Mouse (Mus musculus): ENCODE measurements around the gene Gtpbp10. TPM values are rescaled to one million over a fixed set of nuclear protein-coding genes. Genes with fewer than 3 reads are reported as not detected.

Gtpbp10 gene
- polyA plus RNA-seq, 1 experiment from 2014 or later: 25.0 TPM

- peak within 1 kb of the TSS; percentile 86 for H3K27ac ChIP-seq
- no peaks in the 10 kb centered on the region for H3K9me3 ChIP-seq
- WGBS: under 1% methylated on average over 78 of the region's 79 CpGs
- H3K9ac ChIP-seq: peak within 1 kb of the TSS; percentile 78
- peak; percentile 96 for ATAC-seq (ENCODE audit: low FRiP score, low read depth)
- H3K27me3 ChIP-seq: no peaks in the 10 kb centered on the region
- peak within 1 kb of the TSS; percentile 66 for H3K4me3 ChIP-seq
- no peaks in the 10 kb centered on the region for H3K4me1 ChIP-seq
- H3K4me2 ChIP-seq (replicated peaks): peak within 1 kb of the TSS; percentile 81
- peaks cover 14% of the 10 kb centered on the region for H3K36me3 ChIP-seq
Observed at GRCm38 (mm10) chr5:5514196-5515076, 44.9 kb downstream of the Gtpbp10 start, which contains the start of gene Cldn12. Gene Cldn12, minus strand, starts transcription at chr5:5514958.

GRCm38 (mm10) chr5:5511401-5511800 is 47.9 kb downstream of the Gtpbp10 start:
- Histone ChIP-seq H3K4me3 (no peak overlapping the region), H3K9me3 (no peaks in the 10 kb centered on the region), H3K4me2 (replicated peaks) (no peak overlapping the region), H3K36me3 (peaks cover 35% of the 10 kb centered on the region), H3K27ac (no peak overlapping the region), H3K9ac (no peak overlapping the region), H3K4me1 (no peaks in the 10 kb centered on the region), H3K27me3 (no peaks in the 10 kb centered on the region)
- WGBS: 82% methylated on average over 3 of the region's 3 CpGs
- no peak for ATAC-seq (ENCODE audit: low FRiP score, low read depth)

GRCm38 (mm10) chr5:5510989-5511388 is 48.3 kb downstream of the Gtpbp10 start:
- no peaks in the 10 kb centered on the region for H3K27me3 ChIP-seq
- no peak overlapping the region for H3K4me2 ChIP-seq (replicated peaks)
- ATAC-seq (ENCODE audit: low FRiP score, low read depth): no peak
- WGBS: 85% methylated on average over 5 of the region's 5 CpGs
- H3K36me3 ChIP-seq: peaks cover 37% of the 10 kb centered on the region
- H3K9me3 ChIP-seq: no peaks in the 10 kb centered on the region
- no peak overlapping the region for H3K9ac ChIP-seq
- H3K27ac ChIP-seq: no peak overlapping the region
- H3K4me3 ChIP-seq: no peak overlapping the region
- no peaks in the 10 kb centered on the region for H3K4me1 ChIP-seq

- H3K27me3 ChIP-seq: no peaks in the 10 kb centered on the region
- WGBS: 82% methylated on average over 10 of the region's 10 CpGs
- H3K4me2 ChIP-seq (replicated peaks): no peak overlapping the region
Observed at GRCm38 (mm10) chr5:5510304-5510887, 48.9 kb downstream of the Gtpbp10 start.

GRCm38 (mm10) chr5:5508231-5508630 is 51.1 kb downstream of the Gtpbp10 start:
- WGBS: 89% methylated on average over 10 of the region's 10 CpGs
- H3K27ac ChIP-seq: no peak overlapping the region
- H3K4me3 ChIP-seq: no peak overlapping the region
- H3K4me1 ChIP-seq: no peaks in the 10 kb centered on the region
- no peaks in the 10 kb centered on the region for H3K9me3 ChIP-seq
- no peaks in the 10 kb centered on the region for H3K27me3 ChIP-seq
- peaks cover 57% of the 10 kb centered on the region for H3K36me3 ChIP-seq
- H3K9ac ChIP-seq: no peak overlapping the region
- H3K4me2 ChIP-seq (replicated peaks): no peak overlapping the region
- ATAC-seq (ENCODE audit: low FRiP score, low read depth): no peak

More at GRCm38 (mm10) chr5:5510304-5510887, 48.9 kb downstream of the Gtpbp10 start:
- no peak overlapping the region for H3K27ac ChIP-seq
- no peaks in the 10 kb centered on the region for H3K9me3 ChIP-seq
- H3K9ac ChIP-seq: no peak overlapping the region
- H3K4me1 ChIP-seq: no peaks in the 10 kb centered on the region
- H3K36me3 ChIP-seq: peaks cover 42% of the 10 kb centered on the region
- no peak for ATAC-seq (ENCODE audit: low FRiP score, low read depth)
- no peak overlapping the region for H3K4me3 ChIP-seq

- Histone ChIP-seq H3K27ac (no peak overlapping the region), H3K27me3 (no peaks in the 10 kb centered on the region), H3K4me1 (no peaks in the 10 kb centered on the region), H3K36me3 (peaks cover 57% of the 10 kb centered on the region), H3K9ac (no peak overlapping the region), H3K4me3 (no peak overlapping the region), H3K4me2 (replicated peaks) (no peak overlapping the region), H3K9me3 (no peaks in the 10 kb centered on the region)
- ATAC-seq (ENCODE audit: low FRiP score, low read depth): peak; percentile 41; the same call in 1 of the 2 replicates
- 63% methylated on average over 20 of the region's 20 CpGs for WGBS
Observed at GRCm38 (mm10) chr5:5507701-5508225, 51.6 kb downstream of the Gtpbp10 start.

GRCm38 (mm10) chr5:5504456-5504855 is 54.9 kb downstream of the Gtpbp10 start:
- 87% methylated on average over 13 of the region's 13 CpGs for WGBS
- H3K9ac ChIP-seq: no peak overlapping the region
- H3K4me1 ChIP-seq: no peaks in the 10 kb centered on the region
- no peak for ATAC-seq (ENCODE audit: low FRiP score, low read depth)
- H3K36me3 ChIP-seq: peaks cover 43% of the 10 kb centered on the region
- no peaks in the 10 kb centered on the region for H3K9me3 ChIP-seq
- no peak overlapping the region for H3K4me2 ChIP-seq (replicated peaks)
- H3K27ac ChIP-seq: no peak overlapping the region
- H3K4me3 ChIP-seq: no peak overlapping the region
- no peaks in the 10 kb centered on the region for H3K27me3 ChIP-seq

- WGBS: 88% methylated on average over 4 of the region's 4 CpGs
- no peak for ATAC-seq (ENCODE audit: low FRiP score, low read depth)
Observed at GRCm38 (mm10) chr5:5503381-5503780, 56.0 kb downstream of the Gtpbp10 start.

DNA sequence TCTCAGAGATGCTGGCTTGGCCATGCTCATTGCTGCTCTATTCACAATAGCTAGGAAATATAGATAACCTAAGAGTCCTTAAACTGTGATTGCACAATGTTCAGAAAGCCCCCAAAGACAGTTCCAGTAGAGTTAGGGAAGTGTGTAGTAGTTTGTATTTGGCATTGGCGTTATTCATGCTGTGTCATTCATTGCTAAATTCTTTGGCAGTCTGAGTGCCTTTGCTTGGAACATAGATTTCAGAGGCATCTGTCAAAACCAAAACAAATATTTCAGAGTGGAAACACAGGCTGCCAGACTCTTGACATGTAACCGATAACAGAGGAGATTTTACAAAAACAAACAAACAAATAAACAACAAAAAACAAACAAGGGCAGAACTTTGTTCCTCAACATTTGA is 57.8 kb downstream of the Gtpbp10 start:
- Histone ChIP-seq H3K27me3 (no peaks in the 10 kb centered on the region), H3K9me3 (no peaks in the 10 kb centered on the region), H3K4me3 (no peak overlapping the region), H3K27ac (no peak overlapping the region), H3K36me3 (peaks cover 24% of the 10 kb centered on the region), H3K4me2 (replicated peaks) (no peak overlapping the region), H3K9ac (no peak overlapping the region), H3K4me1 (no peaks in the 10 kb centered on the region)
- WGBS: 90% methylated on average over 2 of the region's 2 CpGs
- ATAC-seq (ENCODE audit: low FRiP score, low read depth): no peak

More at GRCm38 (mm10) chr5:5503381-5503780, 56.0 kb downstream of the Gtpbp10 start:
- no peak overlapping the region for H3K4me2 ChIP-seq (replicated peaks)
- no peaks in the 10 kb centered on the region for H3K4me1 ChIP-seq
- no peak overlapping the region for H3K4me3 ChIP-seq
- H3K27ac ChIP-seq: no peak overlapping the region
- H3K9ac ChIP-seq: no peak overlapping the region
- H3K27me3 ChIP-seq: no peaks in the 10 kb centered on the region
- H3K36me3 ChIP-seq: peaks cover 41% of the 10 kb centered on the region
- no peaks in the 10 kb centered on the region for H3K9me3 ChIP-seq

DNA sequence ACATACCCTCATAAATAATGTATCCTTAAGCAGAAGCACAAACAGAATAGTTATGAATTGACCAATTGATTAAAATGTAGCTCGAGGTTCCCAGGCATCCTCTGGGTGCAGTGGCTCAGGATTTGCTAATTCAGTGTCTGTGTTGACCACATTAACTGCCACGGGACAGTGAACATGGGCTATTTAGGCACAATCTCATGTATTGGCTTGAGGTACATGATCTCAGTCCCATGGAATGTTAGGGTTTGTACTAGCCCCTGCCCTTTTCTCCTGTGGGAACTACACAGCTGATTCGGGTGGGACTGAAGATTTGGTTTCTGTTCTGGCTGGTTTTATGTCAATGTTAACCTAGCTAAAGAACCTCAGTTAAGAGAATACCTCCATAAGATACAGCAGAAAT is 62.9 kb downstream of the Gtpbp10 start:
- Histone ChIP-seq H3K27ac (no peak overlapping the region), H3K9me3 (no peaks in the 10 kb centered on the region), H3K27me3 (peaks cover 9% of the 10 kb centered on the region; the same call in 1 of the 2 replicates), H3K4me3 (no peak overlapping the region), H3K4me1 (no peaks in the 10 kb centered on the region), H3K9ac (no peak overlapping the region), H3K36me3 (no peaks in the 10 kb centered on the region), H3K4me2 (replicated peaks) (no peak overlapping the region)
- no peak for ATAC-seq (ENCODE audit: low FRiP score, low read depth)
- WGBS: 72% methylated on average over 3 of the region's 3 CpGs

DNA sequence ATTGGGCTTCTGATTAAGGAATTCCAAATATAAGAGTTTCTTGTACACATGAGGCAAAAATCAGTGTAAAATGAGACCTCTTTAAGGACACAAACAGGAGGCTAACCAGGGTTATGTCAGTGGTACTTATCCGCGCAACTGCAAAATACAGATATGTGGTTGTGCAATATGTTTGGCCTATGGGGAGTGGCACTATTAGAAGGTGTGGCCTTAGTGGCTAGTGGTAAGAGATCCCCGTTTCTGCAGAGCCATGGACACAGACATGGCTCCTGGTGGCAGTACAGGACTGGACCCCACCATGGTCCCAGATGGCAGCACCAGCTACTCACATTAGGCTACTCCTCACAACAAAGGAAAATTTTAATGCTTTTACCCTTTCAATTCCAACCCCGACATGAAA is 64.3 kb downstream of the Gtpbp10 start:
- H3K27me3 ChIP-seq: peaks cover 9% of the 10 kb centered on the region; the same call in 1 of the 2 replicates
- no peaks in the 10 kb centered on the region for H3K4me1 ChIP-seq
- no peak overlapping the region for H3K27ac ChIP-seq
- no peak overlapping the region for H3K4me3 ChIP-seq
- ATAC-seq (ENCODE audit: low FRiP score, low read depth): no peak
- H3K4me2 ChIP-seq (replicated peaks): no peak overlapping the region
- WGBS: 89% methylated on average over 4 of the region's 4 CpGs
- no peak overlapping the region for H3K9ac ChIP-seq
- H3K36me3 ChIP-seq: no peaks in the 10 kb centered on the region
- no peaks in the 10 kb centered on the region for H3K9me3 ChIP-seq
